Mouse (Mus musculus): ENCODE data around the gene Ubc.

The Ubc gene

GRCm38 (mm10) chr5:125341459-125342090 lies 48.4 kb downstream of the Ubc start:
- no peak for DNase-seq

- DNase-seq, result peak; percentile 70 to 84
Measured at GRCm38 (mm10) chr5:125340547-125341262, 49.3 kb downstream of the Ubc start, which contains the start of gene Scarb1. Gene Scarb1 (minus strand): TSS chr5:125341094.

- peak; percentile 13 to 14 for DNase-seq
Measured at GRCm38 (mm10) chr5:125339851-125340531, 50.0 kb downstream of the Ubc start.

GRCm38 (mm10) chr5:125339108-125339751 lies 50.8 kb downstream of the Ubc start:
- DNase-seq, result no peak

- no peak for DNase-seq
Measured at GRCm38 (mm10) chr5:125337526-125337925, 52.5 kb downstream of the Ubc start.

GRCm38 (mm10) chr5:125337012-125337411 lies 53.0 kb downstream of the Ubc start:
- no peak for DNase-seq

All from cerebellum, postnatal 25 days (tissue).